Mouse (Mus musculus): ENCODE results near the gene Isg20.

DNA sequence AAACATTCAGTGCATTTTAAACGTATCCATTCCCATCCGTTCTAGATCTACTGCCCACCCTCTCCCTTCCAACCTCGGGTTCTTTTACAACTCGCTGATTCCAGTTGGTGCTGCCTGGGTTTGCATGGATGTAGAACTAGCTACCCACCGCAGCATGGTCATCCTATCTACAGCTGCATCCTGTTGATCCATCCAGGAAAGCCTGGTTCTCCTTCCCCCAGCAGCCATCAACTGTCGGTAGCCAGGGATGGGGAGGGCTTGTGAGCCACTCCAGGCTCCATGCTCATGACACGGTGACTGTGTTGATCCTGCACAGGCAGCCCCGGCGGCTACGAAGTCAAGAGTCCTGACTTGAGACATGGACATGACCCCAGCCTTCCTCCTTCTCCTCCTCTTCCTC lies 19.3 kb upstream of the Isg20 start:
- no peak for TF ChIP-seq CTCF (IDR thresholded peaks at IDR 0.05; ENCODE audit: insufficient read depth, low read length)
- TF ChIP-seq POLR2A (IDR thresholded peaks at IDR 0.05; ENCODE audit: borderline replicate concordance, extremely low read depth, low read depth, low read length): no peak

All from lung, adult 2 months (tissue).